Comparison of ENCODE assay signal across 8 mouse cellular contexts in the genomic region with DNA sequence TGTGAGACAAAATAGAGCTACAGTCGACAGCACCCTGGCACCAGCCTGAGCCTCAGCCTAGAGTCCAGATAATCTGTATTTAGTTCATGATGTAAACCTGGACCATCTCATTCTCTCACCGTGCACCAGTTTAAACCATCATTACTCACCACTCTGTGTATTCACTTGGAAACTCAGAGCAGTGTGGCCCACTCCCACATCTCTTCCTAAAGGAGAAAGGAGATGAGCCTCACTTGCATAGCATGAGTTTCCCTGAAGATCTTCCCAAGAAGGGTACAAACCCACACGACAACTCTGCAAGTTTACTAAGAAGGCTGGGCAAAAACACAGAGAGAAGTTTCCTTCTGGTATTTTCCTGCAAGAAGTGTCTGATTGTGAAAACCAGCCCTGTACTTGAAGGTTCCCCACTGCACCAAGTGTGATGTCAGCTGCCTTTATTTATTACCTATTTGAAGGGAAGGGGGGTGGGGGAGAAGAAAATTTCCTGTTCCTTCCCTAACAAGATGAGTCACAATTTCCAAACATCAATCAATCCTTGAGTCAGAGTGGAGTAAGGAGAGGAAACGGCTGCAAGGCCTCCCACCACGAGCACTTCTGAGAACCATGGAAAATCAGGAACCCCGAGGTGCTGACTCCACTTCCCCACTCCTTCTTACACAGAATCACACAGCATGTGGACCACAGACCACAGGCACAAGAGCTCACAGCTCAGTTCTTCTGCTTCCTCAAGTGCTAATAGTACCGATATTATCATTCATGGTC.
A peak's percentile ranks its signal among the peaks of the same experiment; 100 is the strongest.
DNase-seq lines count a peak whose midpoint lies in the region; ATAC-seq and TF ChIP-seq lines count a peak whose summit lies in the region.

No protein-coding gene starts in this region.

- no peak overlapping the region for H3K4me2 ChIP-seq in lung, embryonic 16.5 days (ENCODE audit: low read depth, low read length)

- peak; percentile 20 for ATAC-seq in Patski
- peak; percentile 81 to 90 for ATAC-seq in hematopoietic stem cell, adult 5-6 weeks (replicated peaks in 1 of 2; ENCODE audit: insufficient read depth in 1 of 2, low FRiP score in 2 of 2, low TSS enrichment in 1 of 2, low read depth in 1 of 2, poor library complexity in 2 of 2, severe bottlenecking in 2 of 2)
- peak; percentile 71 for ATAC-seq in lung, embryonic 16.5 days (ENCODE audit: low read depth)

- 35% methylated on average over 7 of the region's 7 CpGs for WGBS in lung, embryonic 16.5 days

- no peak overlapping the region for H3K9ac ChIP-seq in lung, embryonic 16.5 days (ENCODE audit: low read length)

- peak; percentile 66 to 91 for DNase-seq in adrenal gland, adult (ENCODE audit: inconsistent age in 2 of 2, low spot score in 1 of 2)
- no peak for DNase-seq in adrenal gland, postnatal 4 days (ENCODE audit: low spot score in 2 of 2)
- DNase-seq in Patski (ENCODE audit: low read depth, low spot score), result no peak
- no peak for DNase-seq in cerebellum, postnatal 36 days
- no peak for DNase-seq in urinary bladder, postnatal 14 days (ENCODE audit: low spot score)
- DNase-seq in spleen, postnatal 4 days (ENCODE audit: low spot score in 2 of 2), result no peak

- no peaks in the 10 kb centered on the region for H3K36me3 ChIP-seq in lung, embryonic 16.5 days (ENCODE audit: control insufficient read depth, insufficient read depth, low read length)

- TF ChIP-seq CTCF in Patski (IDR thresholded peaks at IDR 0.05), result no peak

- H3K4me1 ChIP-seq in lung, embryonic 16.5 days (replicated peaks; ENCODE audit: control insufficient read depth, insufficient read depth, low read length), result peaks cover 26% of the 10 kb centered on the region

- no peak overlapping the region for H3K4me3 ChIP-seq in lung, embryonic 16.5 days (ENCODE audit: low read length)

- H3K9me3 ChIP-seq in lung, embryonic 16.5 days (ENCODE audit: control insufficient read depth, low read length), result no peaks in the 10 kb centered on the region

- H3K27me3 ChIP-seq in Patski, result no peaks in the 10 kb centered on the region
- H3K27me3 ChIP-seq in lung, embryonic 16.5 days (ENCODE audit: control insufficient read depth, insufficient read depth, low read depth, low read length), result no peaks in the 10 kb centered on the region

- peak overlapping the region; percentile 62 for H3K27ac ChIP-seq in lung, embryonic 16.5 days (ENCODE audit: low read length)

- in situ Hi-C loops in Patski (cut with MboI; ENCODE audit: low pct_unique_long_range_greater_than_20kb), result no loop called here

- CTCF ChIA-PET in Patski (lab: Charles Lee), result interaction anchor here (1.3 to 1.9 kb wide), 2 partner anchors 10 to 31 kb away, joined by 3 to 4 read pairs; no protein-coding TSS in a partner anchor

- POLR2A ChIA-PET in Patski (lab: Charles Lee), result interaction anchor here (0.6 to 1.5 kb wide), 5 partner anchors 16 to 41 kb away, joined by 3 to 4 read pairs (median 3); no protein-coding TSS in a partner anchor

Comparison
In these comparisons a context has a peak if more than half of its experiments do, and no peak if none do; other contexts are left out.
1. DNase-seq: peak in adrenal gland, adult (2 of 2); none in adrenal gland, postnatal 4 days (0 of 2), Patski (single experiment), cerebellum, postnatal 36 days (0 of 2), urinary bladder, postnatal 14 days (single experiment) and spleen, postnatal 4 days (0 of 2).
2. ATAC-seq: peak in every context shown above with its lines; median percentile 86 in hematopoietic stem cell, adult 5-6 weeks; 71 in lung, embryonic 16.5 days; 20 in Patski.